Mouse (Mus musculus) hindbrain, embryonic 12.5 days (tissue): ENCODE results near the gene Tm4sf1. TPM values are rescaled to one million over a fixed set of nuclear protein-coding genes. Genes with fewer than 3 reads are reported as not detected.

ENCODE experiments used
- ATAC-seq: fragments of 200-750 bp; cut with Nextera tagmentation; 2 replicates; pipeline ENCODE4 v1.8.0; 2017; ENCODE audit warnings: moderate TSS enrichment; ENCODE audit not compliant: low FRiP score
- H3K27ac ChIP-seq: fragments of 300-500 bp; sonication (generic); 2 replicates; pipeline ENCODE4 v1.5.1; 2016; ENCODE audit warnings: mild to moderate bottlenecking
- H3K27me3 ChIP-seq: fragments of 300-500 bp; sonication (generic); 2 replicates; pipeline ENCODE4 v1.6.1; 2016; ENCODE audit warnings: mild to moderate bottlenecking
- H3K36me3 ChIP-seq: fragments of 300-500 bp; sonication (generic); 2 replicates; pipeline ENCODE4 v1.6.1; 2016; ENCODE audit warnings: mild to moderate bottlenecking
- H3K4me1 ChIP-seq: fragments of 300-500 bp; sonication (generic); 2 replicates; pipeline ENCODE4 v1.6.1; 2016
- H3K4me2 ChIP-seq: fragments of 300-500 bp; sonication (generic); replicated peaks from 2 replicates; pipeline ENCODE4 v1.6.1; 2016; ENCODE audit warnings: mild to moderate bottlenecking
- H3K4me3 ChIP-seq: fragments of 300-500 bp; sonication (generic); 2 replicates; pipeline ENCODE4 v1.5.1; 2016; ENCODE audit warnings: mild to moderate bottlenecking
- H3K9ac ChIP-seq: fragments of 300-500 bp; sonication (generic); 2 replicates; pipeline ENCODE4 v1.6.1; 2016; ENCODE audit warnings: mild to moderate bottlenecking, moderate library complexity
- H3K9me3 ChIP-seq: fragments of 300-500 bp; sonication (generic); replicated peaks from 2 replicates; pipeline ENCODE4 v1.6.1; 2016; ENCODE audit warnings: mild to moderate bottlenecking
- WGBS: fragments of 180-500 bp; shearing (Covaris S2); methylation state at CpG from one replicate; pipeline ENCODE4 v1.1.7; 2016; 5-methylcytosine and 5-hydroxymethylcytosine counted together
- polyA plus RNA-seq: library from polyadenylated mRNA; unstranded; fragments of >200 nt; fragmentation: Nextera tagmentation; extraction: Ambion mirVana; gene quantifications from 2 replicates; pipeline ENCODE4 v1.2.1, GENCODE M21; 2016

The Tm4sf1 gene
- polyA plus RNA-seq, 1 experiment from 2014 or later, result 24.6 TPM

- no peaks in the 10 kb centered on the region for H3K4me1 ChIP-seq
- H3K4me2 ChIP-seq, result no peak overlapping the region
- no peak overlapping the region for H3K27ac ChIP-seq
- H3K9ac ChIP-seq, result no peak overlapping the region
- H3K9me3 ChIP-seq, result no peaks in the 10 kb centered on the region
- H3K36me3 ChIP-seq, result no peaks in the 10 kb centered on the region
- no peak for ATAC-seq
- 85% methylated on average over 5 of the region's 5 CpGs for WGBS
- H3K4me3 ChIP-seq, result no peak overlapping the region
- H3K27me3 ChIP-seq, result no peaks in the 10 kb centered on the region
Measured at GRCm38 (mm10) chr3:57277453-57277852, 24.3 kb downstream of the Tm4sf1 start.

DNA sequence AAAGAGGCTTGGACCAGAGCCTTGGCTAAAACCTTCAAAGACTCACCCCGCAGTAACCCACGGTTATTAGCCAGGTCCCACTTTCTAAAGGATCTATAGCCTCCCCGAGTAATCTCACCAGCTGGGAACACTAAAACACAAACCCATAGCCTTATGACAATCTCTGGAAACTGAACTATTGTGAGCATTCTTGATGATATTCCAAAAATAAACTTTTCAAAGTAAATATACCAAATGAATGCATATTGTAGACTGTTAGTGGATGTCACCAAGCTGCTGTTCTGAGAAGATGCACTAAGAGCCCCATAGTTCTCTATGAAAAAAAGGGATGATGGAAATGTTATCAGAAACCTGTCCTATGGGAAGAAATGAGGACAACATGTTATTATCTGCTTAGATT lies 25.0 kb downstream of the Tm4sf1 start:
- Histone ChIP-seq H3K4me3 (no peak overlapping the region), H3K9ac (no peak overlapping the region), H3K4me1 (no peaks in the 10 kb centered on the region), H3K4me2 (no peak overlapping the region), H3K9me3 (no peaks in the 10 kb centered on the region), H3K27me3 (no peaks in the 10 kb centered on the region), H3K27ac (no peak overlapping the region), H3K36me3 (no peaks in the 10 kb centered on the region)
- no peak for ATAC-seq
- WGBS, result 91% methylated on average over 3 of the region's 3 CpGs

DNA sequence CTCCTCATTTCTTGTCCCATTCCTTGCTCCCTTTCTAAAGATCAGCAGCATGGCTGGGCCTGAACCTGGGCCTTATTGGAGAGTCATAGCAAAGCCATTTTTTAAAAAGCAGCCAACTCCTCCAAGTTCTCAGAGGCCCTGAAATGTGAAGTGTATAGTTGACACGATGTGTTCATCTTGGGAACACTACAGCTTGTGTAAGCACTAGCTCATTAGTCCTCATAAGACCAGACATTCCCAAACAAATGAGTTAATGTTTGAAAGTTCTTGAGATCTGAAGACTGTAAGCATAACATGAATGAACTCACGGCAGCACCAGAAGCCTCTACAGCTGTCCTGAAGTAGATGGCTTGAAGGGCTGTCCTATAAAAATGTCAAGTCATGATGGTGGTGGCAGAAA lies 32.8 kb downstream of the Tm4sf1 start:
- no peaks in the 10 kb centered on the region for H3K9me3 ChIP-seq
- H3K4me2 ChIP-seq, result no peak overlapping the region
- ATAC-seq, result no peak
- H3K4me3 ChIP-seq, result no peak overlapping the region
- no peak overlapping the region for H3K9ac ChIP-seq
- H3K27ac ChIP-seq, result no peak overlapping the region
- 86% methylated on average over 2 of the region's 2 CpGs for WGBS
- no peaks in the 10 kb centered on the region for H3K27me3 ChIP-seq
- no peaks in the 10 kb centered on the region for H3K36me3 ChIP-seq
- no peaks in the 10 kb centered on the region for H3K4me1 ChIP-seq

GRCm38 (mm10) chr3:57267559-57268173 lies 34.1 kb downstream of the Tm4sf1 start:
- H3K36me3 ChIP-seq, result no peaks in the 10 kb centered on the region
- 38% methylated on average over 6 of the region's 6 CpGs for WGBS
- no peaks in the 10 kb centered on the region for H3K27me3 ChIP-seq
- H3K4me3 ChIP-seq, result no peak overlapping the region
- H3K4me2 ChIP-seq, result no peak overlapping the region
- peak; percentile 38; the same call in 1 of the 2 replicates for ATAC-seq
- no peaks in the 10 kb centered on the region for H3K4me1 ChIP-seq
- H3K9me3 ChIP-seq, result no peaks in the 10 kb centered on the region
- no peak overlapping the region for H3K27ac ChIP-seq
- H3K9ac ChIP-seq, result no peak overlapping the region

DNA sequence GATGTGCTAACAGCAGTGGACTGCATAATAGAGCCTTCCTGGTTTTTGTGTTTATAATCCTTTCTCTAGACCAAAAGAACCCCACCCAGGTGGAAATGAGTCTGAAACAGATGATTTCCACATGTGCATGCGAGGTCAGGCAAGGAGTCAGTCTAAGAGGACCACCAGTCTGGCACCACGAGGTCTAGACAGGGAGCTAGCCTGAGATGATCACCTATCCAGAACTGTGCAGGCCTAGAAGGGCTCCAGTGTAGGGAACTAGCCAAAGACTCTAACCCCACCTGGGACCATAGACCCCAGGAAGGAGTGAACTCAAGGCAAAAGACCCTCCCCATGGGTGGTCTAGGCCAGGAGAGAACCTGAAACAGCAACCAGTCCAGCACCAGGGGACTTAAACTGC lies 48.7 kb downstream of the Tm4sf1 start:
- no peak overlapping the region for H3K4me2 ChIP-seq
- WGBS, result 59% methylated on average over 2 of the region's 2 CpGs
- ATAC-seq, result no peak

GRCm38 (mm10) chr3:57252551-57252950 lies 49.2 kb downstream of the Tm4sf1 start:
- H3K36me3 ChIP-seq, result no peaks in the 10 kb centered on the region
- no peaks in the 10 kb centered on the region for H3K4me1 ChIP-seq
- no peak overlapping the region for H3K4me3 ChIP-seq
- H3K27me3 ChIP-seq, result no peaks in the 10 kb centered on the region
- H3K27ac ChIP-seq, result no peak overlapping the region
- ATAC-seq, result no peak
- H3K9me3 ChIP-seq, result 0 out of 2 replicates have a peak, but pooled peaks cover 4% of the 10 kb centered on the region
- no peak overlapping the region for H3K9ac ChIP-seq
- no peak overlapping the region for H3K4me2 ChIP-seq

More for the DNA sequence above, 48.7 kb downstream of the Tm4sf1 start:
- Histone ChIP-seq H3K27me3 (no peaks in the 10 kb centered on the region), H3K36me3 (no peaks in the 10 kb centered on the region), H3K4me3 (no peak overlapping the region), H3K9me3 (0 out of 2 replicates have a peak, but pooled peaks cover 3% of the 10 kb centered on the region), H3K27ac (no peak overlapping the region), H3K9ac (no peak overlapping the region), H3K4me1 (no peaks in the 10 kb centered on the region)

DNA sequence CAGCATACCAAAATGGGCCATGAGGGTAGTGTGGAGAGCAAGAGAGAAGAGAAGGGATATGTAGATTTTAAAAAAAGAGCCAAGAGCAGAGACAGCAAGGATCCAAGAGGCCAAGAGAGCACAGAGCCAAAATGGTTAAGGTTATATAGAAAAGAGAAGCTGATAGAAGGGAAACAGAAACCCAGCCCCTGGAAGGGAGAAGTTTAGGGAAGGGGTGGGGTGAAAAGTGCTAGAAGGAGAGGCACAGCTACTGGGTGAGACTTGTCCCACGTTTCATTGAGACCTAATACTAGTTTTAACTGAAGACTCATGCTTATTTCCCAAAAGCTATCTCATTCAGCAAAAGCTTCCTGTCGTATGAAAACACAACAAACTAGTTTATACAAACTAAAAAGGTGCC lies 56.5 kb downstream of the Tm4sf1 start:
- Histone ChIP-seq H3K27me3 (no peaks in the 10 kb centered on the region), H3K4me2 (no peak overlapping the region), H3K36me3 (no peaks in the 10 kb centered on the region), H3K4me3 (no peak overlapping the region), H3K9ac (no peak overlapping the region), H3K4me1 (no peaks in the 10 kb centered on the region), H3K27ac (no peak overlapping the region), H3K9me3 (0 out of 2 replicates have a peak, but pooled peaks cover 4% of the 10 kb centered on the region)
- WGBS, result 77% methylated on average over 2 of the region's 2 CpGs
- ATAC-seq, result no peak

Other genes with a start within 250 kb of the Tm4sf1 start
- gene Tm4sf4, start 123.3 kb upstream of the Tm4sf1 start, polyA plus RNA-seq, result 0.23 TPM in 1 of 2 replicates, not detected in the other